Mouse (Mus musculus) ES-Bruce4 (cell line): ENCODE measurements at regions not wholly inside any gene's neighbourhood (a gene's known extent, or its start where the extent isn't known, plus 50 kb on each side); places are given as distances from the start of the nearest gene placed in this dataset.

Experiments
- CTCF ChIP-seq: IDR thresholded peaks from one replicate; pipeline ENCODE4 v1.8.1; 2011; ENCODE audit warnings: low read depth, low read length
- EP300 ChIP-seq: IDR thresholded peaks from 2 replicates; pipeline ENCODE4 v1.6.1; 2011; ENCODE audit warnings: low read depth, low read length; ENCODE audit not compliant: insufficient read depth
- POLR2A ChIP-seq: IDR thresholded peaks from one replicate; pipeline ENCODE4 v1.8.1; 2011; ENCODE audit warnings: low read length; ENCODE audit not compliant: insufficient read depth

- TF ChIP-seq POLR2A: no peak
- TF ChIP-seq CTCF: no peak
- TF ChIP-seq EP300: no peak
Observed at GRCm38 (mm10) chr6:100041161-100041560, 246.1 kb downstream of the Rybp start.
